Mouse (Mus musculus) liver, embryonic 15.5 days (tissue): Measurements from ENCODE around the gene Hyal2. TPM values are rescaled to one million over a fixed set of nuclear protein-coding genes. Genes with fewer than 3 reads are reported as not detected.
A peak's percentile ranks its signal among the peaks of the same experiment; 100 is the strongest.

Experiments
- ATAC-seq: fragments of 200-750 bp; cut with Nextera tagmentation; 2 replicates; pipeline ENCODE4 v1.8.0; 2017; ENCODE audit warnings: moderate number of reproducible peaks, mild to moderate bottlenecking, moderate library complexity; ENCODE audit not compliant: insufficient read depth
- H3K27ac ChIP-seq: fragments of 300-500 bp; sonication (generic); replicated peaks from 2 replicates; pipeline ENCODE4 v1.5.1; 2015; ENCODE audit warnings: mild to moderate bottlenecking, inconsistent platforms
- H3K27me3 ChIP-seq: fragments of 300-500 bp; sonication (generic); 2 replicates; pipeline ENCODE4 v1.6.1; 2015; ENCODE audit warnings: mild to moderate bottlenecking, inconsistent platforms
- H3K36me3 ChIP-seq: fragments of 300-500 bp; sonication (generic); replicated peaks from 2 replicates; pipeline ENCODE4 v1.6.1; 2015; ENCODE audit warnings: moderate library complexity, mild to moderate bottlenecking, inconsistent platforms
- H3K4me1 ChIP-seq: fragments of 300-500 bp; sonication (generic); replicated peaks from 2 replicates; pipeline ENCODE4 v1.6.1; 2015; ENCODE audit warnings: inconsistent platforms
- H3K4me2 ChIP-seq: fragments of 300-500 bp; sonication (generic); 2 replicates; pipeline ENCODE4 v1.6.1; 2015; ENCODE audit warnings: moderate library complexity, mild to moderate bottlenecking, inconsistent platforms
- H3K4me3 ChIP-seq: fragments of 300-500 bp; sonication (generic); replicated peaks from 2 replicates; pipeline ENCODE4 v1.5.1; 2015; ENCODE audit warnings: mild to moderate bottlenecking, inconsistent platforms
- H3K9ac ChIP-seq: fragments of 300-500 bp; sonication (generic); 2 replicates; pipeline ENCODE4 v1.6.1; 2015; ENCODE audit warnings: moderate library complexity, mild to moderate bottlenecking, inconsistent platforms
- H3K9me3 ChIP-seq: fragments of 300-500 bp; sonication (generic); replicated peaks from 2 replicates; pipeline ENCODE4 v1.6.1; 2016; ENCODE audit warnings: inconsistent platforms
- WGBS: fragments of 180-500 bp; shearing (Covaris S2); methylation state at CpG from one replicate; pipeline ENCODE4 v1.1.7; 2015; ENCODE audit warnings: mixed read lengths; ENCODE audit not compliant: insufficient replicate concordance; 5-methylcytosine and 5-hydroxymethylcytosine counted together
- polyA plus RNA-seq: library from polyadenylated mRNA; unstranded; fragments of >200 nt; fragmentation: Nextera tagmentation; extraction: Ambion mirVana; gene quantifications from 2 replicates; pipeline ENCODE4 v1.2.1, GENCODE M21; 2015

Hyal2 gene
- polyA plus RNA-seq, 1 experiment from 2014 or later, result 48.8 TPM

DNA sequence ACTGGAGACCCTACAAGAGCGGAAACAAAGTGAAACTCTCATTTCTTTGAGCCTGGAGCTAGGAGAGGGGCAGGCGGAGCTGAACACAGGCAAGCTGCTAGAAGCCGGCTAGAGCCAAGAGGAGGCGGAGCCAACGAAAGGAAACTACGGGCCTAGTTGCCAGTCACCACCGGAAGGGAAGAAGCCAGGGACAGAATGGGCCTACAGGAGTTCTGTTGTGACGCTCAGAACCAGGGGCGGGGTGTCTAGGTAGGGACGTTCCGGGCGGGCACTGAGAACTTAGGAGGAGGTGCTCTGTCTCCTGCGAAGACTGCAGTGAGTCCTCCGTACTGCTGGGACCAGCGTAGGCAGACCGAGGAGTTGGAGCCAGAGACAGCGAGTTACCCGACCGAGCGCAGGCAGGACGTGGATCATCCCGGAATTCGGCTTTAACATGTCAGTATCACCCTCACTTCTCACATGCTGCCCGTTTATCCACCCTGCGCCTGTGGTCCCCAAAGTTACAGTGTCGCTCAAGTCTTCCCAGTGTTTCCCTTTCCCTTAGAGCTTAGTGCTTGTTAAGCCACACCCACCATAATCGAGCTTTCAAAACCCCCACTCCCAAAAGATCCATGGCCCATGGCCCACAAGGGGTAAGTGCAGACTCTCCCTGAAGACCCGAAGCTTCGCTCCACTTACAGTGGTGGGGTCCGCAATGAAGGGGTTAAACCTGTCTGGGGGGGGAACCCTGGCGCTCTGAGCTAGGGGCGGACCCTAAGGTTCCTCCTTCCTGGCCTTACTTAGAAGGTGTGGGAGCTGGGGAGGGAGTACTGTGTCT lies 13.0 kb downstream of the Hyal2 start, which contains the start of gene Hyal3:
TSS of gene Hyal3 (plus strand) at position 318 of the 817 bp plus-strand sequence.
- Histone ChIP-seq H3K4me3 (peak within 1 kb of the TSS; percentile 64), H3K4me2 (peak within 1 kb of the TSS; percentile 80), H3K9me3 (no peaks in the 10 kb centered on the region), H3K9ac (peak within 1 kb of the TSS; percentile 70), H3K4me1 (peaks cover 94% of the 10 kb centered on the region), H3K27ac (peak within 1 kb of the TSS; percentile 96), H3K36me3 (peaks cover 22% of the 10 kb centered on the region), H3K27me3 (no peaks in the 10 kb centered on the region)
- ATAC-seq, result peak; percentile 79
- under 1% methylated on average over 32 of the region's 32 CpGs for WGBS

DNA sequence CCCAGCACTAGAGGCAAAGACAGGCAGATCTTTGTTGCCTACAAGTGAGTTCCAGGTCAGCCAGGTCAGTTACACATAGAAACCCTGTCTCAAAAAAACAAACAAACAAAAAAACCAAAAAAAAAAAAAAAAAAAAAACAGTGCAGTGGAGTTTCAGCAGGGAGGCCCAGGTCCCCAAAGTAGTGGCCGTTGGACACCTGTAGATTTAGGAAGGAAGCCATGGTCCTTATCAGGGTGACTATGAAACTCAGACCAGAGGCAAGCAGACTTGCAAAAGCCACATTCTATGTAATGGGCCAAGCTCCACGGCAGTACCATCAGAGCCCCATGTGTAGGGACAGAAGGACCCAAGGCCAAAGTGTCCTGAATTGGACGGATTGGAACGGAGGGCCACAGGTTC lies 13.8 kb downstream of the Hyal2 start:
- Histone ChIP-seq H3K4me2 (peak overlapping the region; percentile 80), H3K4me1 (peaks cover 94% of the 10 kb centered on the region), H3K9ac (peak overlapping the region; percentile 70), H3K36me3 (peaks cover 22% of the 10 kb centered on the region), H3K4me3 (peak overlapping the region; percentile 64), H3K9me3 (no peaks in the 10 kb centered on the region), H3K27ac (peak overlapping the region; percentile 96), H3K27me3 (no peaks in the 10 kb centered on the region)
- ATAC-seq, result no peak
- 23% methylated on average over 4 of the region's 4 CpGs for WGBS

- no peak overlapping the region for H3K4me3 ChIP-seq
- H3K27me3 ChIP-seq, result no peaks in the 10 kb centered on the region
- H3K36me3 ChIP-seq, result peaks cover 22% of the 10 kb centered on the region
- H3K27ac ChIP-seq, result peak overlapping the region; percentile 96
- WGBS, result 81% methylated on average over 7 of the region's 7 CpGs
- ATAC-seq, result no peak
- H3K4me2 ChIP-seq, result peak overlapping the region; percentile 80; the same call in 1 of the 2 replicates
- H3K9ac ChIP-seq, result peak overlapping the region; percentile 70; the same call in 1 of the 2 replicates
- H3K4me1 ChIP-seq, result peaks cover 89% of the 10 kb centered on the region
- no peaks in the 10 kb centered on the region for H3K9me3 ChIP-seq
Measured at GRCm38 (mm10) chr9:107582509-107583062, 14.8 kb downstream of the Hyal2 start.

DNA sequence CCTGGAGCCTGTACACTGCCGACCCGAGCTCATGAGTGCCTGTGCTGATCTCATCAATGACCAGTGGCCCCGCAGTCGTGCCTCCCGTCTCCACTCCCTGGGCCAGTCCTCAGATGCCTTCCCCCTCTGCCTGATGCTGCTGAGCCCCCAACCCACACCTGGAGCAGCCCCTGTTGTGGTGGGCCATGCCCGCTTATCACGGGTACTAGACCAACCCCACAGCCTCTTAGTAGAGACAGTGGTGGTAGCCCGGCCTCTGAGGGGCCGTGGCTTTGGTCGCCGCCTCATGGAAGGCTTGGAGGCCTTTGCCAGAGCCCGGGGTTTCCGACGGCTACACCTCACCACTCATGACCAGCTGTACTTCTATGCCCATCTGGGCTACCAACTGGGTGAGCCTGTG lies 15.4 kb downstream of the Hyal2 start:
- no peak overlapping the region for H3K4me3 ChIP-seq
- peak overlapping the region; percentile 96; the same call in 1 of the 2 replicates for H3K27ac ChIP-seq
- H3K9me3 ChIP-seq, result no peaks in the 10 kb centered on the region
- H3K27me3 ChIP-seq, result no peaks in the 10 kb centered on the region
- ATAC-seq, result no peak
- no peak overlapping the region for H3K4me2 ChIP-seq
- H3K4me1 ChIP-seq, result peaks cover 83% of the 10 kb centered on the region
- WGBS, result 87% methylated on average over 14 of the region's 14 CpGs
- no peak overlapping the region for H3K9ac ChIP-seq
- H3K36me3 ChIP-seq, result peaks cover 22% of the 10 kb centered on the region

DNA sequence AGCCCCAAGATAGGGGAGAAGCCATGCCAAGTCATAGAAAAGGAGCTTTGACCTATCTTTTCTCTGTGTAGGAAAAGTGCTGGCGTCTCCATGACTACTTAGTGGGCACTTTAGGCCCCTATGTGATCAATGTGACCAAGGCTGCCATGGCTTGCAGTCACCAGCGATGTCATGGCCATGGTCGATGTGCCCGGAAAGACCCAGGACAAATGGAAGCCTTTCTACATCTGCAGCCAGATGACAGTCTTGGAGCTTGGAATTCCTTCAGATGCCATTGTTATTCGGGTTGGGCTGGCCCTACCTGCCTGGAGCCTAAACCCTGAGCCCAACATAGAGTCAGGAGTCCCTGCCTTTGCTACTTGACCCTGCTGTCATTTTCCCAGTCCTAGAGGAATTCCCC lies 18.8 kb downstream of the Hyal2 start:
- no peak for ATAC-seq
- Histone ChIP-seq H3K27me3 (no peaks in the 10 kb centered on the region), H3K4me2 (peak overlapping the region; percentile 82), H3K36me3 (peaks cover 47% of the 10 kb centered on the region), H3K4me1 (peaks cover 86% of the 10 kb centered on the region), H3K9ac (peak overlapping the region; percentile 57), H3K4me3 (peak overlapping the region; percentile 78), H3K9me3 (no peaks in the 10 kb centered on the region), H3K27ac (peak overlapping the region; percentile 96)
- WGBS, result 77% methylated on average over 5 of the region's 5 CpGs

DNA sequence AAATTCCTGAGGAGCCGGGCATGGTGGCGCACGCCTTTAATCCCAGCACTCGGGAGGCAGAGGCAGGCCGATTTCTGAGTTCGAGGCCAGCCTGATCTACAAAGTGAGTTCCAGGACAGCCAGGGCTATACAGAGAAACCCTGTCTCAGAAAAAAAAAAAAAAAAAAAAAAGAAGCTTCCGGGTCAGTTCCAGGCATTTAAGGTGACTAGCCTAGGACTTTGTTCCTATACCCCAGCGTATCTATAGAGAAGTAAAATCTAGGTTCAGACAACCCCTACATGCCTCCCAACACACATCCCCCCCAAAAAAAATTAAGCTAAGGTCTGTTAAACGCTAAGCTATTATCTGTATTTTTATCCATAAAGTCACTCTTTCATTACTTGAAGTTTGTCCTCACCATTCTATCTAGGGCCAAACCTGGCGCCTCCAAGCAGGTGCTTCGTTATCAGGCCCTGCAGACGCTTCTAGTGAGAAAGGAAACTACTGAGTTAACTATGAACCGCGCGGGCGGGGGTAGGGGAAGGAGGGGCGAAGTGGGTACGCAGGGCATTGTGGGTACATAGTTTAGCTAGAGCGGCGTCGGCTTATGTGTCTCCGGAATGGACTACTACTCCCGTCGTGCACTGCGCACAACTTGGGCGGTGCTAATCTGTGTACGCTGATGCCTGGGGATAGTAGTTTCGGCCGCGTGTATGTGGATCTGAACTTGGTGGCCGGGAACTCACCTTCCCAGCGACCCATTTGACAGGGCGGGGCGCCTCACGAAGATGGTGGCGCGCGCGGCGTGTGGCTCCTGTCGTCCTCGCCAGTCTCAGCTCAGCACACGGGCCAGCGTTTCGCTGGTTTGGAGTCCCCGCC lies 19.5 kb downstream of the Hyal2 start, which contains the start of gene Ifrd2:
TSS of gene Ifrd2 (plus strand) at position 669 of the 859 bp plus-strand sequence.
- ATAC-seq, result peak; percentile 93
- Histone ChIP-seq H3K9me3 (no peaks in the 10 kb centered on the region), H3K4me2 (peak within 1 kb of the TSS; percentile 82), H3K9ac (peak within 1 kb of the TSS; percentile 83), H3K27me3 (no peaks in the 10 kb centered on the region), H3K36me3 (peaks cover 54% of the 10 kb centered on the region), H3K4me1 (peaks cover 82% of the 10 kb centered on the region), H3K4me3 (peak within 1 kb of the TSS; percentile 78), H3K27ac (peak within 1 kb of the TSS; percentile 96)
- WGBS, result 8% methylated on average over 46 of the region's 46 CpGs

DNA sequence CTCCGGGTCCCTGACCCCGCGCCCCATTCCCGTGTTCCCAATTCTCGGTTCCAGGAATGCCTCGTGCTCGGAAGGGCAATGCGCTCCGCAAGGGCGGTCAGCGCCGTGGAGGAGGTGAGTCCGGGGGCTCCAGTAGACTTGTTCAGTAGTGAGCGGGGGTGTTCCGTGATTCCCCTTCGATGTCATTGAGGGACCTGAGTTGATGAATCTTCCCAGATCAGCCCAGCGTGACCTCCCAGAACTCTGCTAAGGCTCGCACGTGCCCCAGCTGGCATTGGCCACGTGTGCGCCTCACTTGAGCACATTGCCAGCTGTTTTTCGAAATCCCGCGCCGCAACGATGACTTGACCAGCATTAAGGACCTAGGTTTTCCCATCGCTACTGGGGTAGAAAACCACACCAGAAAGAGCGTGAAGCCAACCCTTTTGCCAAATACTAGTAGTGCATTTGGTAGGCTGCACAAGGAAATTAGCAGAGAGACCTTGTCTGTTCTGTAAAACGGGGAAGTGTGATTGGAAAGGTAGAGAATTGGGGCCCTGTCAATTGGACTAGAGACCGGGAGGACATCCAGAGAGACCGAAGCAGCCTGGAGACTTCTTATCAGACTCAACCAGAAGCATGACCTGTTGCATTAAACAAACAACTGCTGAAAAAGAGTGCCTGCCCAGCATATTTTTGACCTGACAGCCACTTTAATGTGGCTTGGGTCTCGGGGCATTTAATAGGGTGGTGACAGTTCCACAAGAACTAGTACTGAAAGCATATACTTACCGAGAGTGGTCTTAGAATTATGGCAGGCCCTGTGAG lies 20.3 kb downstream of the Hyal2 start:
- no peaks in the 10 kb centered on the region for H3K9me3 ChIP-seq
- peak overlapping the region; percentile 78 for H3K4me3 ChIP-seq
- peaks cover 60% of the 10 kb centered on the region for H3K36me3 ChIP-seq
- no peaks in the 10 kb centered on the region for H3K27me3 ChIP-seq
- peak; percentile 10 for ATAC-seq
- 2% methylated on average over 33 of the region's 33 CpGs for WGBS
- peaks cover 75% of the 10 kb centered on the region for H3K4me1 ChIP-seq
- peak overlapping the region; percentile 96 for H3K27ac ChIP-seq
- peak overlapping the region; percentile 82 for H3K4me2 ChIP-seq
- peak overlapping the region; percentile 83 for H3K9ac ChIP-seq

DNA sequence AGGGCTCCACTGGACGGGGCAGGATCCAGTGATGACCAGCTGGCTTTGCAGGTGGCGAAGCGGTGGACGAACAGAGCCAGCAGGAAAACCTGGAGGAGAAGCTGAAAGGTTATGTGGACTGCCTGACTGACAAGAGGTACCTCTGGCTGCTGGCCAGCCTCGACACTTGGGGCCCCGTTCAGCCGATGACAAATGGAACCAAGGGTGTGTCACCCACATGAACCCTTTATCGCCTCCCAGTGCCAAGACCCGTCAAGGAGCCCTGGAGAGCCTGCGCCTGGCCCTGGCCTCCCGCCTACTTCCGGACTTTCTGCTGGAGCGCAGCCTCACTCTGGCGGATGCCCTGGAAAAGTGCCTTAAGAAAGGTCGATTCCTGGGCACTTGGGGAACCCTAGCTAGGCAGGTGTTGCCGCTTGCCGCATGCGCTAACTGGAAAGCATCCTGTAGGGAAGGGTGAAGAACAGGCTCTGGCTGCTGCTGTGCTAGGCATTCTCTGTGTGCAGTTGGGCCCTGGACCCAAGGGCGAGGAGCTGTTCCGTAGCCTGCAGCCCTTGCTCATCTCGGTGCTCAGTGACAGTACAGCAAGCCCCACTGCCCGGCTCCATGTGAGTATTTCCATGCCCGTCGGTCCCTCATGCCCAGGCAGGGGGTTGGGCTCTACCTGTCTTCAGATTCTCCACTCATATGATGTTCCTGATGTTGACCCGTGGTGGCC lies 22.5 kb downstream of the Hyal2 start:
- 68% methylated on average over 25 of the region's 25 CpGs for WGBS
- Histone ChIP-seq H3K27me3 (no peaks in the 10 kb centered on the region), H3K4me2 (peak overlapping the region; percentile 82), H3K36me3 (peaks cover 62% of the 10 kb centered on the region), H3K9me3 (no peaks in the 10 kb centered on the region), H3K4me3 (peak overlapping the region; percentile 78), H3K4me1 (peaks cover 57% of the 10 kb centered on the region), H3K9ac (peak overlapping the region; percentile 83), H3K27ac (peak overlapping the region; percentile 96)
- peak; percentile 6; the same call in 1 of the 2 replicates for ATAC-seq

- H3K4me1 ChIP-seq, result peaks cover 52% of the 10 kb centered on the region
- ATAC-seq, result no peak
- peak overlapping the region; percentile 78 for H3K4me3 ChIP-seq
- H3K27me3 ChIP-seq, result no peaks in the 10 kb centered on the region
- no peaks in the 10 kb centered on the region for H3K9me3 ChIP-seq
- H3K36me3 ChIP-seq, result peaks cover 61% of the 10 kb centered on the region
- peak overlapping the region; percentile 83 for H3K9ac ChIP-seq
- peak overlapping the region; percentile 82 for H3K4me2 ChIP-seq
- peak overlapping the region; percentile 96 for H3K27ac ChIP-seq
- WGBS, result 86% methylated on average over 6 of the region's 6 CpGs
Measured at GRCm38 (mm10) chr9:107590773-107591060, 23.0 kb downstream of the Hyal2 start.
